Mouse (Mus musculus) lung, embryonic 16.5 days (tissue): ENCODE results near the gene Sh3rf1. TPM values are rescaled to one million over a fixed set of nuclear protein-coding genes. Genes with fewer than 3 reads are reported as not detected.

Experiments used
- ATAC-seq: fragments of 200-750 bp; cut with Nextera tagmentation; 2 replicates; pipeline ENCODE4 v1.8.0; 2017; ENCODE audit warnings: low read depth, mild to moderate bottlenecking, moderate library complexity
- H3K27ac ChIP-seq: fragments of 300-500 bp; sonication (generic); 2 replicates; pipeline ENCODE4 v1.5.1; 2014; ENCODE audit warnings: mild to moderate bottlenecking, control low read depth, low read length
- H3K27me3 ChIP-seq: fragments of 300-500 bp; sonication (generic); 2 replicates; pipeline ENCODE4 v1.6.1; 2014; ENCODE audit warnings: low read depth, low read length, mixed read lengths; ENCODE audit not compliant: control insufficient read depth, insufficient read depth
- H3K36me3 ChIP-seq: fragments of 300-500 bp; sonication (generic); 2 replicates; pipeline ENCODE4 v1.6.1; 2014; ENCODE audit warnings: low read length; ENCODE audit not compliant: control insufficient read depth, insufficient read depth
- H3K4me1 ChIP-seq: fragments of 300-500 bp; sonication (generic); replicated peaks from 2 replicates; pipeline ENCODE4 v1.6.1; 2014; ENCODE audit warnings: low read length, mixed read lengths; ENCODE audit not compliant: control insufficient read depth, insufficient read depth
- H3K4me2 ChIP-seq: fragments of 300-500 bp; sonication (generic); 2 replicates; pipeline ENCODE4 v1.6.1; 2014; ENCODE audit warnings: low read depth, low read length, control low read depth
- H3K4me3 ChIP-seq: fragments of 300-500 bp; sonication (generic); 2 replicates; pipeline ENCODE4 v1.5.1; 2014; ENCODE audit warnings: mild to moderate bottlenecking, low read length, control low read depth
- H3K9ac ChIP-seq: fragments of 300-500 bp; sonication (generic); 2 replicates; pipeline ENCODE4 v1.6.1; 2014; ENCODE audit warnings: low read length, control low read depth
- H3K9me3 ChIP-seq: fragments of 300-500 bp; sonication (generic); 2 replicates; pipeline ENCODE4 v1.6.1; 2016; ENCODE audit warnings: low read length; ENCODE audit not compliant: control insufficient read depth
- WGBS: fragments of 180-500 bp; shearing (Covaris S2); extraction: QIAGEN DNeasy Blood & Tissue Kit; methylation state at CpG from one replicate; pipeline ENCODE4 v1.1.7; 2014; 5-methylcytosine and 5-hydroxymethylcytosine counted together
- polyA plus RNA-seq: library from polyadenylated mRNA; unstranded; fragments of >200 nt; fragmentation: Nextera tagmentation; extraction: Ambion mirVana; gene quantifications from 2 replicates; pipeline ENCODE4 v1.2.1, GENCODE M21; 2015

The Sh3rf1 gene
- polyA plus RNA-seq, 1 experiment from 2014 or later, result 18.7 TPM

- no peak overlapping the region for H3K9ac ChIP-seq
- peaks cover 12% of the 10 kb centered on the region for H3K4me1 ChIP-seq
- WGBS, result 43% methylated on average over 13 of the region's 13 CpGs
- ATAC-seq, result peak; percentile 81
- no peak overlapping the region for H3K4me3 ChIP-seq
- no peaks in the 10 kb centered on the region for H3K27me3 ChIP-seq
- peaks cover 7% of the 10 kb centered on the region for H3K9me3 ChIP-seq
- peaks cover 7% of the 10 kb centered on the region for H3K36me3 ChIP-seq
- peak overlapping the region; percentile 21; the same call in 1 of the 2 replicates for H3K4me2 ChIP-seq
- peak overlapping the region; percentile 56 for H3K27ac ChIP-seq
Measured at GRCm38 (mm10) chr8:61247270-61248025, 23.8 kb downstream of the Sh3rf1 start.

GRCm38 (mm10) chr8:61249511-61249910, 25.8 kb downstream of the Sh3rf1 start:
- ATAC-seq, result no peak
- Histone ChIP-seq H3K4me3 (no peak overlapping the region), H3K36me3 (peaks cover 7% of the 10 kb centered on the region), H3K4me1 (peaks cover 14% of the 10 kb centered on the region), H3K9me3 (peaks cover 7% of the 10 kb centered on the region), H3K4me2 (no peak overlapping the region), H3K27ac (no peak overlapping the region), H3K27me3 (no peaks in the 10 kb centered on the region), H3K9ac (no peak overlapping the region)
- 88% methylated on average over 4 of the region's 4 CpGs for WGBS

GRCm38 (mm10) chr8:61254196-61254595, 30.5 kb downstream of the Sh3rf1 start:
- 50% methylated on average over 5 of the region's 5 CpGs for WGBS
- Histone ChIP-seq H3K9ac (no peak overlapping the region), H3K4me1 (peaks cover 12% of the 10 kb centered on the region), H3K4me3 (no peak overlapping the region), H3K36me3 (peaks cover 7% of the 10 kb centered on the region), H3K9me3 (peaks cover 7% of the 10 kb centered on the region), H3K27me3 (no peaks in the 10 kb centered on the region), H3K27ac (no peak overlapping the region), H3K4me2 (no peak overlapping the region)
- ATAC-seq, result no peak

GRCm38 (mm10) chr8:61258828-61259227, 35.2 kb downstream of the Sh3rf1 start:
- Histone ChIP-seq H3K27ac (no peak overlapping the region), H3K4me3 (no peak overlapping the region), H3K4me2 (no peak overlapping the region), H3K9ac (no peak overlapping the region), H3K36me3 (no peaks in the 10 kb centered on the region), H3K27me3 (no peaks in the 10 kb centered on the region), H3K4me1 (peaks cover 12% of the 10 kb centered on the region), H3K9me3 (no peaks in the 10 kb centered on the region)
- 67% methylated on average over 9 of the region's 9 CpGs for WGBS
- 0 out of 2 replicates have a peak, but pooled peaks have one; percentile 19 for ATAC-seq

GRCm38 (mm10) chr8:61259526-61259925, 35.9 kb downstream of the Sh3rf1 start:
- Histone ChIP-seq H3K4me1 (peaks cover 16% of the 10 kb centered on the region), H3K27me3 (no peaks in the 10 kb centered on the region), H3K4me3 (no peak overlapping the region), H3K4me2 (no peak overlapping the region), H3K9ac (no peak overlapping the region), H3K27ac (no peak overlapping the region), H3K9me3 (no peaks in the 10 kb centered on the region), H3K36me3 (no peaks in the 10 kb centered on the region)
- ATAC-seq, result no peak
- 67% methylated on average over 7 of the region's 7 CpGs for WGBS

GRCm38 (mm10) chr8:61260530-61260929, 36.9 kb downstream of the Sh3rf1 start:
- H3K36me3 ChIP-seq, result no peaks in the 10 kb centered on the region
- no peak overlapping the region for H3K27ac ChIP-seq
- no peak overlapping the region for H3K4me2 ChIP-seq
- 65% methylated on average over 7 of the region's 7 CpGs for WGBS
- no peaks in the 10 kb centered on the region for H3K27me3 ChIP-seq
- no peak for ATAC-seq
- H3K4me3 ChIP-seq, result no peak overlapping the region
- H3K9me3 ChIP-seq, result no peaks in the 10 kb centered on the region
- no peak overlapping the region for H3K9ac ChIP-seq
- H3K4me1 ChIP-seq, result peaks cover 19% of the 10 kb centered on the region

- Histone ChIP-seq H3K4me2 (no peak overlapping the region), H3K9me3 (no peaks in the 10 kb centered on the region), H3K4me3 (no peak overlapping the region), H3K27me3 (no peaks in the 10 kb centered on the region), H3K9ac (no peak overlapping the region), H3K27ac (no peak overlapping the region), H3K36me3 (no peaks in the 10 kb centered on the region), H3K4me1 (peaks cover 20% of the 10 kb centered on the region)
- ATAC-seq, result no peak
- 49% methylated on average over 4 of the region's 4 CpGs for WGBS
Measured at GRCm38 (mm10) chr8:61261374-61261773, 37.7 kb downstream of the Sh3rf1 start.

- Histone ChIP-seq H3K4me3 (no peak overlapping the region), H3K9me3 (no peaks in the 10 kb centered on the region), H3K9ac (no peak overlapping the region), H3K27me3 (no peaks in the 10 kb centered on the region), H3K4me2 (no peak overlapping the region), H3K36me3 (no peaks in the 10 kb centered on the region), H3K27ac (no peak overlapping the region), H3K4me1 (peaks cover 31% of the 10 kb centered on the region)
- no peak for ATAC-seq
- WGBS, result 93% methylated on average over 4 of the region's 4 CpGs
Measured at GRCm38 (mm10) chr8:61263691-61264090, 40.0 kb downstream of the Sh3rf1 start.

GRCm38 (mm10) chr8:61264881-61265280, 41.2 kb downstream of the Sh3rf1 start:
- Histone ChIP-seq H3K36me3 (no peaks in the 10 kb centered on the region), H3K27me3 (no peaks in the 10 kb centered on the region), H3K4me1 (peaks cover 31% of the 10 kb centered on the region), H3K27ac (peak overlapping the region; percentile 81), H3K4me2 (peak overlapping the region; percentile 38), H3K4me3 (no peak overlapping the region; the same call in 1 of the 2 replicates), H3K9me3 (no peaks in the 10 kb centered on the region), H3K9ac (0 out of 2 replicates have a peak overlapping the region, but pooled peaks have one; percentile 33)
- ATAC-seq, result peak; percentile 32
- 28% methylated on average over 7 of the region's 7 CpGs for WGBS
